Mouse (Mus musculus): ENCODE measurements around the gene Hmga2. TPM values are rescaled to one million over a fixed set of nuclear protein-coding genes. Genes with fewer than 3 reads are reported as not detected.
"Not testable (repeated sequence)": the region's sequence is repeated elsewhere in the genome, so short reads cannot be mapped to it uniquely, and the experiment has no call there.

Gene Hmga2
- total RNA-seq, 1 experiment, result 21.6 TPM

- H3K27ac ChIP-seq (ENCODE audit: insufficient read depth, low read depth, low read length, poor library complexity, severe bottlenecking), result no peak overlapping the region
- no peak overlapping the region for H3K4me3 ChIP-seq (ENCODE audit: insufficient read depth in 1 of 2, low read depth in 1 of 2, low read length in 2 of 2, poor library complexity in 1 of 2, severe bottlenecking in 1 of 2)
- TF ChIP-seq CHD2 (IDR thresholded peaks at IDR 0.05; ENCODE audit: low read depth, low read length) (no peak), ZNF384 (IDR thresholded peaks at IDR 0.05; ENCODE audit: low read depth, low read length) (no peak), HCFC1 (IDR thresholded peaks at IDR 0.05; ENCODE audit: borderline replicate concordance, insufficient read depth, low read length) (no peak), ZC3H11A (IDR thresholded peaks at IDR 0.05; ENCODE audit: borderline replicate concordance, low read depth, low read length) (no peak), MAFK (IDR thresholded peaks at IDR 0.05; ENCODE audit: insufficient read depth, low read depth, low read length) (no peak)
- H3K9ac ChIP-seq (ENCODE audit: insufficient read depth, low read depth, low read length, poor library complexity, severe bottlenecking), result no peak overlapping the region
- in situ Hi-C loops (cut with MboI; ENCODE audit: low sequenced_read_pairs in 2 of 2, unreplicated experiment in 2 of 2), result no loop called here
- no peaks in the 10 kb centered on the region for H3K36me3 ChIP-seq (ENCODE audit: control insufficient read depth, insufficient read depth, low read length, poor library complexity, severe bottlenecking)
- no peak for DNase-seq (ENCODE audit: low read depth, low spot score)
- H3K4me1 ChIP-seq (ENCODE audit: control insufficient read depth in 2 of 2, insufficient read depth in 2 of 2, low read length in 2 of 2, poor library complexity in 1 of 2), result no peaks in the 10 kb centered on the region
- no peaks in the 10 kb centered on the region for H3K9me3 ChIP-seq (ENCODE audit: control insufficient read depth, insufficient read depth, low read depth, low read length)
Measured at GRCm38 (mm10) chr10:120369187-120369805, 107.0 kb downstream of the Hmga2 start.

- H3K27ac ChIP-seq (ENCODE audit: insufficient read depth, low read depth, low read length, poor library complexity, severe bottlenecking); H3K9me3 ChIP-seq (ENCODE audit: control insufficient read depth, insufficient read depth, low read depth, low read length); H3K4me1 ChIP-seq (ENCODE audit: control insufficient read depth in 2 of 2, insufficient read depth in 2 of 2, low read length in 2 of 2, poor library complexity in 1 of 2); in situ Hi-C loops (cut with MboI; ENCODE audit: low sequenced_read_pairs in 2 of 2, unreplicated experiment in 2 of 2); H3K9ac ChIP-seq (ENCODE audit: insufficient read depth, low read depth, low read length, poor library complexity, severe bottlenecking); DNase-seq (ENCODE audit: low read depth, low spot score); H3K4me3 ChIP-seq (ENCODE audit: insufficient read depth in 1 of 2, low read depth in 1 of 2, low read length in 2 of 2, poor library complexity in 1 of 2, severe bottlenecking in 1 of 2); H3K36me3 ChIP-seq (ENCODE audit: control insufficient read depth, insufficient read depth, low read length, poor library complexity, severe bottlenecking): not testable (repeated sequence)
Measured at GRCm38 (mm10) chr10:120366173-120366592, 110.1 kb downstream of the Hmga2 start.

DNA sequence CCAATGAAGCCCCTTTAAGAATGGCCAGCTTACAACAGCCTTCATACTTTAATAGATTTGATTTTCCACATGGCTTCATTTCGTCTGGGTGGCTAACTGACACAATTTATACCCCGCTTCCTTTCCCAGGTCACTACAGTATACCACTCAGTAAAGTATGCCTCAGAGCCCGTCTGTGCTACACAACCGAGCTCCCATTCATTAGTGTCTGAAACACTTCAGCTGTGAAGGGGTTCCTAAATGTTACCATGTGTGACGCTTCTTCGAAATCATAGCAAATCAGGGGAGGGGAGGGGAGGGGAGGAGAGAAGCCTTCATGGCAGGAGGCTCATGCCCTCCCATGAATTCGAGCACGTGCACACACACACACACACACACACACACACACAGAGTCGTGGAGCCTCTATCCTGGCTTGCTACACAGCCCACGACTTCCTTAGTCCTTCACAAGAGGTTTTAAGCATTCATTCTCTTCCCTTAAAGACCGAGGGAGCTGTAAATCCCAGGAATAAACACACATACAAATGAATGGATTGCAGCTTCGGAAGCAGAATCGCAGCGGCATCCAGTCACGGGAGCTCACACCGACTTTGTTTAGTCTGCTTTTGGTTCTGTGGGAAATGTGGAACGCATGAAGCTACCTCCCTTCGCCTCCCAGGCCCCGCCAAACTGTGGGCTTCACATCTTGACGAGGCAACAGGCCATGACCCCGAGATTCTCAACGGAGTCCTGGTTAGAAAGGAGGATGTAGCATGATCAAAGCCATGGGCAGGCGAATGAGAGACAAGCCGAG is 110.7 kb downstream of the Hmga2 start:
- Histone ChIP-seq H3K27ac (ENCODE audit: insufficient read depth, low read depth, low read length, poor library complexity, severe bottlenecking) (no peak overlapping the region; the same call in 1 of the 2 replicates), H3K4me3 (ENCODE audit: insufficient read depth in 1 of 2, low read depth in 1 of 2, low read length in 2 of 2, poor library complexity in 1 of 2, severe bottlenecking in 1 of 2) (no peak overlapping the region), H3K36me3 (ENCODE audit: control insufficient read depth, insufficient read depth, low read length, poor library complexity, severe bottlenecking) (no peaks in the 10 kb centered on the region), H3K9ac (ENCODE audit: insufficient read depth, low read depth, low read length, poor library complexity, severe bottlenecking) (no peak overlapping the region), H3K9me3 (ENCODE audit: control insufficient read depth, insufficient read depth, low read depth, low read length) (no peaks in the 10 kb centered on the region), H3K4me1 (ENCODE audit: control insufficient read depth in 2 of 2, insufficient read depth in 2 of 2, low read length in 2 of 2, poor library complexity in 1 of 2) (0 out of 4 replicates have a peak, but pooled peaks cover 0 to 1% of the 10 kb centered on the region in 2 experiments)
- in situ Hi-C loops (cut with MboI; ENCODE audit: low sequenced_read_pairs in 2 of 2, unreplicated experiment in 2 of 2), result no loop called here
- DNase-seq (ENCODE audit: low read depth, low spot score), result no peak
- no peak for TF ChIP-seq MAFK (IDR thresholded peaks at IDR 0.05; ENCODE audit: insufficient read depth, low read depth, low read length)
- no peak for TF ChIP-seq ZNF384 (IDR thresholded peaks at IDR 0.05; ENCODE audit: low read depth, low read length)
- TF ChIP-seq HCFC1 (IDR thresholded peaks at IDR 0.05; ENCODE audit: borderline replicate concordance, insufficient read depth, low read length), result no peak
- TF ChIP-seq CHD2 (IDR thresholded peaks at IDR 0.05; ENCODE audit: low read depth, low read length), result no peak
- no peak for TF ChIP-seq ZC3H11A (IDR thresholded peaks at IDR 0.05; ENCODE audit: borderline replicate concordance, low read depth, low read length)

DNA sequence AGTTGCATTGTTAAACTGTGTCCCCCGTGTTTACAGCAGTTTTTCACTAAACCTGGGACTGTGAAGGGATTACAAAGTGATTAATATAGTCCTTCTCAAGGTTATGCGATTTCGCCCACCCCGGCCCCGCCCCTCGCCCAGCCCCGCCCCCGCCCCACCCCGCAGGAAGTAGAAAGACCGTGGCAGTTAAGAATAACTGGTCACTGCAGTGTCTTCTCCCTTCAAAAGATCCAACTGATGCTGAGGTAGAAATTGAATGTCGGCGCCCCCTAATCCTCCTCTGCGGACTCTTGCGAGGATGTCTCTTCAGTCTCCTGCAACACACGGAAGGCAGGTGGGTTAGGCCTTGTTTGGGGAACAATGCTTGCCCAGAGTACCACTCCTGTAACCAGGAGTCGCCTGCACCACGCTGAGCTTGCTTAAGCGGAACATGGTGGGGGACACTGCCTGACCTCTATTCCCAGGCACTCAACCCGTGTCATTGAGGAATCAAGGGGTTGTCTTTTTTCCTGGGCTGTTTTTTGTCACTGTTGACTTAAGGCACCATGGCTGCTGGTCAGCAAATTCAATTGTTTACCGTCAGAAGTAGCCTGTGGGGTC is 112.2 kb downstream of the Hmga2 start:
- no peaks in the 10 kb centered on the region for H3K36me3 ChIP-seq (ENCODE audit: control insufficient read depth, insufficient read depth, low read length, poor library complexity, severe bottlenecking)
- H3K27ac ChIP-seq (ENCODE audit: insufficient read depth, low read depth, low read length, poor library complexity, severe bottlenecking), result no peak overlapping the region
- H3K9ac ChIP-seq (ENCODE audit: insufficient read depth, low read depth, low read length, poor library complexity, severe bottlenecking), result no peak overlapping the region
- H3K4me3 ChIP-seq (ENCODE audit: insufficient read depth in 1 of 2, low read depth in 1 of 2, low read length in 2 of 2, poor library complexity in 1 of 2, severe bottlenecking in 1 of 2), result no peak overlapping the region
- no peak for TF ChIP-seq CHD2 (IDR thresholded peaks at IDR 0.05; ENCODE audit: low read depth, low read length)
- no peak for TF ChIP-seq HCFC1 (IDR thresholded peaks at IDR 0.05; ENCODE audit: borderline replicate concordance, insufficient read depth, low read length)
- TF ChIP-seq ZC3H11A (IDR thresholded peaks at IDR 0.05; ENCODE audit: borderline replicate concordance, low read depth, low read length), result no peak
- TF ChIP-seq ZNF384 (IDR thresholded peaks at IDR 0.05; ENCODE audit: low read depth, low read length), result no peak
- no peaks in the 10 kb centered on the region for H3K9me3 ChIP-seq (ENCODE audit: control insufficient read depth, insufficient read depth, low read depth, low read length)
- in situ Hi-C loops (cut with MboI; ENCODE audit: low sequenced_read_pairs in 2 of 2, unreplicated experiment in 2 of 2), result no loop called here
- no peak for DNase-seq (ENCODE audit: low read depth, low spot score)
- 0 out of 4 replicates have a peak, but pooled peaks cover 0 to 1% of the 10 kb centered on the region in 2 experiments for H3K4me1 ChIP-seq (ENCODE audit: control insufficient read depth in 2 of 2, insufficient read depth in 2 of 2, low read length in 2 of 2, poor library complexity in 1 of 2)

GRCm38 (mm10) chr10:120363298-120363982 is 112.8 kb downstream of the Hmga2 start:
- in situ Hi-C loops (cut with MboI; ENCODE audit: low sequenced_read_pairs in 2 of 2, unreplicated experiment in 2 of 2); H3K4me3 ChIP-seq (ENCODE audit: insufficient read depth in 1 of 2, low read depth in 1 of 2, low read length in 2 of 2, poor library complexity in 1 of 2, severe bottlenecking in 1 of 2); H3K9ac ChIP-seq (ENCODE audit: insufficient read depth, low read depth, low read length, poor library complexity, severe bottlenecking); DNase-seq (ENCODE audit: low read depth, low spot score); H3K27ac ChIP-seq (ENCODE audit: insufficient read depth, low read depth, low read length, poor library complexity, severe bottlenecking); H3K4me1 ChIP-seq (ENCODE audit: control insufficient read depth in 2 of 2, insufficient read depth in 2 of 2, low read length in 2 of 2, poor library complexity in 1 of 2); H3K36me3 ChIP-seq (ENCODE audit: control insufficient read depth, insufficient read depth, low read length, poor library complexity, severe bottlenecking); H3K9me3 ChIP-seq (ENCODE audit: control insufficient read depth, insufficient read depth, low read depth, low read length): not testable (repeated sequence)

All from ES-E14 (cell line).